Mouse (Mus musculus) mouse embryonic stem cell (cell line): ENCODE measurements at regions not wholly inside any gene's neighbourhood (a gene's known extent, or its start where the extent isn't known, plus 50 kb on each side); places are given as distances from the start of the nearest gene placed in this dataset.

Experiments
- in situ Hi-C, 2 experiments: fragments of 300-500 bp; cut with MboI; formaldehyde crosslinking; loops; 1 replicate in 1 of 2; 3 replicates in 1 of 2; pipeline ENCODE4 v1.14.3; 2019 to 2020; ENCODE audit warnings: low sequenced_read_pairs in 2 of 2, low pct_unique_long_range_greater_than_20kb in 1 of 2, mixed read lengths in 1 of 2; ENCODE audit not compliant: unreplicated experiment in 1 of 2

- in situ Hi-C loops: no loop called here
These were observed 52.3 kb downstream of the Rplp1 start for GRCm38 (mm10) chr9:61862071-61862480.

GRCm38 (mm10) chr9:61860147-61860546 lies 54.2 kb downstream of the Rplp1 start:
- in situ Hi-C loops: no loop called here

DNA sequence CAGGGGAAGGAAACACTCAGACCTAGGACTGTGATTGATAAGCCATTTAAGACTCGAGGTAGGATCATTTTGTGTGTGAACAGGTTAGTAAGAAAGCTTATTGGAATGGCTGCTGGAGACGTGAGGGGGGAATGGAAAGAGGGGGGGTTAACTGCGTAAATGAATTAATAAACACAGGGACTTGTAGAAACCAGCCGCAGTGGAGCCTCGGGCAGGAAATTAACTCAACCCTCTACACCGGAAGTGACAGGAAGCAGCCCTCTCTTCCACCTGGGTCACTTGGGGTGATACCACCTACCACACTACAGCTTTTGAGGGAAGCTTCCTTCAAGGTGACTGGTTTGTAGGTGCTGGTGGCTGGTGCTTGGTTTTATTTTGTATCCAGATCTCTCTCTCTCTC lies 54.9 kb downstream of the Rplp1 start:
- in situ Hi-C loops: no loop called here

DNA sequence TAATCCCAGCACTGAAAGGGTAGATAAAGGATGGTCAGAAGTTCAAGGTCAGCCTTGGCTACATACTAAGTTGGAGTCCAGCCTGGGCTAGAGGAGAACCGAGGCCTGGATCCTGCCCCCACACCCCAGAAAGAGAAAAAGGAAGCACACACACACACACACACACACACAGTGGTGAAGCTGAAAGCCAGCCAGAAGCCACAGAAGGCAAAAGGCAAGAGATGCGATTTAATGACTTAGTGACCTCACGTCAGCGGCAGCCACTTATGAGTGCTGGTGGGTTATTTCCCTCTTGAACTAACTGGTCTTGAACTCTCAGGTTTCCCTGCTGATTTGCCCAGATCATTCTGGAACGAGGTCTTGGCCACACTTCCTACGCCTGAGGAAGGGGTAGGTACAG lies 56.5 kb downstream of the Rplp1 start:
- in situ Hi-C loops: no loop called here

GRCm38 (mm10) chr9:61856686-61857085 lies 57.7 kb downstream of the Rplp1 start:
- in situ Hi-C loops: no loop called here

DNA sequence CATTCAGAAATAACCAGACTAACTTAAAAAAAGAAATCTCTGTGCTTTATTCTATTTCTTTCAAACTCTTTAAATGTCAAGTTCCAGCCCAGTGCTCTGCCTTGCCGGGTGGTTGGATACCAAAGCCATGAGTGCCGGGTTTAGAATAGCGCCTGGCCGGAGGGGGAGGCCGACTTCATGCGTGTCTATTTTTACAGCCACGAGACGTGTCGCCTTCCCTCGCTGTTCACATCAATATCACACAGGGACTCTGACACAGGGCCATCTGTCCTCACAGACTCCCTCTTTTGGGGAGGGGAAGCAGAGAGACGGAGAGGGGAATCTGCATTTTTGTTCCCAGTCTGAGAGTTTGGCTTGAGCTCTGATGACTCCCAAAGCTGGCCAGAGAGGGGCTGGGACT lies 58.7 kb downstream of the Rplp1 start:
- in situ Hi-C loops: no loop called here

DNA sequence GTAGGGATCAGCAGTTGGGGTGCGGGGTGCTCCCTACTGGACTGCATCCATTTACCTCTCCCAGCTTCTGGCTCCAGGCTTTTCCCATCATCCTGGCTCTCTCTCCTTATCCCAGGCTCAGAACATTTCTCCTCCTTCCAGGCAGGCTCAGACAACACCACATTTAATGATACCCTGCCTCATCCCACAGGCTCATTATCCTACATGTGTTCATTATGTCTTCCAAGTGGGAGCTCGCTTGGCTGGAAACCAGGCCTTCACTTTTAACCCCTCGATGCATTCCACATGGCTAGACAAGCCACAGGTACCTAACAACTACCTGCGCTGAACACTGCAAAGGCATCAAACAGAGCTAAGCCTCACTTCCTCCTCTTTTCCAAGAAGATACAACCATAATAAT lies 60.5 kb downstream of the Rplp1 start:
- in situ Hi-C loops: no loop called here

DNA sequence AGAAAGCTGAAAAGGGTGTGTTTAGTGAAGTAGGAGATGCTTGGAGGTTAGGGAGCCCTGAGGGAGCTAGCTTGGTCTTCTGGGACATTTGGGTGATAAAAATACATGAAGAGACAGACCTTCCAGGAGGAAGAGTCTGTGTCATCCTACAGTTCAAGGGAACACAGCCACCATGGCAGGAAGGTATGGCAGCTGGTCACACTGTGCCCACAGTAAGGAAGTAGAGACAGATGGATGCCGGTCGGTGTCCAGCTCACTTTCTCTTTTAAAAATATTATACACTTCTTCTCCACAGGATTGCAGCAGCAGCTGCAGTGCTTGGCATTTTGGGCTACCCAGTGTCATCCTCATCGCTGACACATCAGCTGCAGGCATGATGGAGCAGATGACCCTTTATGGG lies 63.0 kb downstream of the Rplp1 start:
- in situ Hi-C loops: no loop called here

DNA sequence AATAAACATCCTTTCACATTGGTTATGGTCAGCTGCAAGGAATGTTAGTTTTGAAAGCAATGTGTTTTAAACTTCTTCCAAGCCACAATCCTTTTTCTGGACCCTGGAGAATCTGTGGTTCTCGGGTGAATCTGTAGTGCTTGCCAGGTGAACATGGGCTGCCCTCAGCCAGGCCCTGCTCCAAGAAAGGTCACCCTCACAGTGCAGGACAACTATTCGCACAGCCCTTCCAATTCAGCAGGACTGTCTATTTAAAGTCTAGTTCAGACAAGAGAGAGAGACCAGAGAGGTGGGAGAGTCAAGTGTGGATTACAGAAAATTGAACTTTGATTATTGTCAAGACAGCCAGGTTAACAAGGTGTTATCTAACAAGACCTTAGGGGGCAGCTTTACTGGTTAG lies 65.9 kb downstream of the Rplp1 start:
- in situ Hi-C loops: no loop called here

DNA sequence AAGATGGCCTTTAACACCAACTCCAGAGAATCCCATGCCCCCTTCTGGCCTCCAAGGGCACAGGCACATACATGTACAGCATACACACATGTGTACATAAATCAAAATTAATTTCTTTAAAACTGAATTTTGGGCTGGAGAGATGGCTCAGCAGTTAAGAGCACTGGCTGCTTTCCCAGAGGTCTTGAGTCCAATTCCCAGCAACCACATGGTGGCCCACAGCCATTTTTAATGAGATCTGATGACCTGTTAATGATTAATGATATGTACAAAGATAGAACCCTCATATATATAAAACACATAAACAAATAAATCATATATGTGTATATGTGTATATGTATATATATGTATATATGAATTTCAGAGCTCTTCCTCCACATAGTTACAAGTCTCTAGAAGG lies 66.8 kb downstream of the Rplp1 start:
- in situ Hi-C loops: no loop called here

GRCm38 (mm10) chr9:61844645-61845044 lies 69.7 kb downstream of the Rplp1 start:
- in situ Hi-C loops: no loop called here

GRCm38 (mm10) chr9:61844141-61844540 lies 70.2 kb downstream of the Rplp1 start:
- in situ Hi-C loops: no loop called here

- in situ Hi-C loops: no loop called here
These were observed 70.8 kb downstream of the Rplp1 start for GRCm38 (mm10) chr9:61843513-61843912.

GRCm38 (mm10) chr9:61842384-61842783 lies 72.0 kb downstream of the Rplp1 start:
- in situ Hi-C loops: no loop called here

GRCm38 (mm10) chr9:61841222-61841621 lies 73.1 kb downstream of the Rplp1 start:
- in situ Hi-C loops: no loop called here

GRCm38 (mm10) chr9:61840353-61840752 lies 74.0 kb downstream of the Rplp1 start:
- in situ Hi-C loops: no loop called here

GRCm38 (mm10) chr9:61833226-61833625 lies 81.1 kb downstream of the Rplp1 start:
- in situ Hi-C loops: no loop called here

- in situ Hi-C loops: no loop called here
These were observed 84.1 kb downstream of the Rplp1 start for GRCm38 (mm10) chr9:61830236-61830635.

DNA sequence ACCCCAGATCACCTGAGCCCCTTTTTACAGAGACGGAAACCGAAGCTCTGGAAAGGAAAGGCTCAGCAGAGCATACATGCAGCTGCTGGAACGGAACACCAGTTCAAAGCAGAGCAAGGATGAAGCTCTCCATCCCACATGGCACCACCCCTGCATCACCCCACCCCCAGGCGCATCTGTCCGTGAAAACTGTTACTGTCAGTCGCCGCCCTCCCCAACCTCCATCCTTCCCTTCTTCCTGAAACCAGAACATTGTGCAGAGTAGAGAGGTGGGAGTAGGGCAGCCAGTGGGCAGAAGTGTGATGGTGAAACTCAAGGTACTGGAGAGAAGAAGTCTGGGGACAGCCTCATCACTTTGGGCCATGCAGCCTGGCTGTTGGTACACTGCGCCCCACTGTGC lies 84.6 kb downstream of the Rplp1 start:
- in situ Hi-C loops: no loop called here

GRCm38 (mm10) chr9:61829301-61829700 lies 85.0 kb downstream of the Rplp1 start:
- in situ Hi-C loops: no loop called here

GRCm38 (mm10) chr9:61827721-61828120 lies 86.6 kb downstream of the Rplp1 start:
- in situ Hi-C loops: no loop called here
